Mouse (Mus musculus) brain, embryonic 14.5 days (tissue): Measurements from ENCODE around the gene Aes.

Source experiments
- CTCF ChIP-seq: fragments of 200-500 bp; IDR thresholded peaks from 2 replicates; pipeline ENCODE4 v1.5.1; 2012; ENCODE audit warnings: inconsistent platforms, mild to moderate bottlenecking, moderate library complexity, borderline replicate concordance; ENCODE audit not compliant: insufficient read depth, insufficient read length; ENCODE audit errors: extremely low read depth
- POLR2A ChIP-seq: fragments of 200-500 bp; IDR thresholded peaks from 2 replicates; pipeline ENCODE4 v1.6.1; 2012; ENCODE audit warnings: mild to moderate bottlenecking, inconsistent platforms, borderline replicate concordance; ENCODE audit not compliant: poor library complexity, insufficient read depth, insufficient read length, severe bottlenecking; ENCODE audit errors: extremely low read depth

DNA sequence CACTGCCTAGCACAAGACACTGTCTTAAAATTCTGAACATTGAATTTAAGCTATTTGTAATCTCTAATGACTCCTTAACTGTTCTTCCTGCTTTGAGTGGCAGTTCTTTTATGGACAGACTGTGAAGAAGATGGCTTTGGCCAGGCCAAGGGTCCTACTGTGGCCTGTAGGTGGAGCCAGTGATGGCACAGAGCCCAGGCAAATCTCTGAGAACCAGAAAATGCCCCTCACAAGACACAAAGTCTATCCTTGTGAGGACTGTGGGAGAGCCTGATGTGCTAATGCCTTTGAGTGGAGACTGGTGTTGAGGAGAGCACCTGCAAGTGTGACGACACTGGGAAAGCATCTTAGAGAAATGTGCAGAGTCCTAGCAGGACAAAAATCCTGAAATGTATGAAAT lies 49.0 kb downstream of the Aes start:
- TF ChIP-seq CTCF (no peak), POLR2A (no peak)
